Mouse (Mus musculus): ENCODE data around the gene Copg2. TPM values are rescaled to one million over a fixed set of nuclear protein-coding genes. Genes with fewer than 3 reads are reported as not detected.

Gene Copg2
- polyA plus RNA-seq, 1 experiment from 2014 or later = 5.8 TPM

DNA sequence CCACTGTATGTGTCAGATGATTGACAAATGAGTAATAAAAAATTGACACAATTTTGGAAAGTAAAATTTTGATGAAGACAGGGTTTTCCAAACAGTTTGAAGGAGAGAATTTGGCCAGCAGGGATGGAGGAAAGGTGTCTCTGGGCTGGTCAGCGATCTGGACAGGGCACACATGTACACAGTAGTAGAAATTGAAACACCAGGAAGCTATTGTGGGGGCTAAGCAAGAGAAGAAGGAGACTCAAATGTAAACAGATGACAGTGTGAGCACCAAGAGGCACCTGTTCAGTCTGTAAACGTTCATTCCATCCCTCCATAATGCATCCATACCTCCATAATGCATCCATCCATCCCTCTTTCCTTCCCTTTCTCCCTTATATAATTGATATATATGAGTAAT lies 145.4 kb downstream of the Copg2 start:
- H3K36me3 ChIP-seq (ENCODE audit: control insufficient read depth, insufficient read depth) = peaks cover 2% of the 10 kb centered on the region; the same call in 1 of the 2 replicates
- no peaks in the 10 kb centered on the region for H3K9me3 ChIP-seq (replicated peaks; ENCODE audit: control insufficient read depth, low read length)
- no peak overlapping the region for H3K4me3 ChIP-seq (ENCODE audit: low read depth, low read length)
- H3K4me1 ChIP-seq (ENCODE audit: control insufficient read depth, low read depth, low read length) = no peaks in the 10 kb centered on the region
- H3K27me3 ChIP-seq (ENCODE audit: control insufficient read depth, insufficient read depth, low read depth, low read length) = no peaks in the 10 kb centered on the region
- H3K27ac ChIP-seq (ENCODE audit: low read length) = no peak overlapping the region
- H3K4me2 ChIP-seq (ENCODE audit: low read depth, low read length) = no peak overlapping the region
- no peak for ATAC-seq (ENCODE audit: low read depth)
- H3K9ac ChIP-seq (ENCODE audit: low read depth, low read length) = no peak overlapping the region
- 56% methylated on average over 2 of the region's 2 CpGs for whole genome bisulfite sequencing (ENCODE audit: insufficient replicate concordance)

DNA sequence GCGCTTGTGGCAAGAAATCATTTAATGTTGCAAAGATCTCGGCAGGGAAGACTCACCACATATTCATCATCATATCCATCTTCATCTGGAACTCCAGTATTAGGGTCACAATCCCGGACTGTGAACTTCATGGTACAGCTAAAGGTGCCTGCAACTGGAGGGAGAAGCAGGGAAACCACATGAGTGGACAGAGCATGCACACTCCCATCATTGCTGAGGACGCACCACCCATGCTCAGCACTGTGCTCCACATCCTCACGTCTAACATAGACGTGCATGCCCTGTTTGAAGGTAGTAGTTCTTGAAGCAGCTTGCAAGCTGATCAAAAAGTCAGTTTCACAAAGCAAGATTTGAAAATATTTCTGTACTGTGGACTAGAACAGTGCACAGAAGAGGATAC lies 146.1 kb downstream of the Copg2 start:
- 73% methylated on average over 6 of the region's 6 CpGs for WGBS (ENCODE audit: insufficient replicate concordance)
- ATAC-seq (ENCODE audit: low read depth) = no peak
- H3K36me3 ChIP-seq (ENCODE audit: control insufficient read depth, insufficient read depth) = peaks cover 2% of the 10 kb centered on the region; the same call in 1 of the 2 replicates
- H3K9ac ChIP-seq (ENCODE audit: low read depth, low read length) = no peak overlapping the region
- no peaks in the 10 kb centered on the region for H3K27me3 ChIP-seq (ENCODE audit: control insufficient read depth, insufficient read depth, low read depth, low read length)
- H3K4me2 ChIP-seq (ENCODE audit: low read depth, low read length) = no peak overlapping the region
- H3K4me1 ChIP-seq (ENCODE audit: control insufficient read depth, low read depth, low read length) = no peaks in the 10 kb centered on the region
- H3K27ac ChIP-seq (ENCODE audit: low read length) = no peak overlapping the region
- H3K4me3 ChIP-seq (ENCODE audit: low read depth, low read length) = no peak overlapping the region
- no peaks in the 10 kb centered on the region for H3K9me3 ChIP-seq (replicated peaks; ENCODE audit: control insufficient read depth, low read length)

DNA sequence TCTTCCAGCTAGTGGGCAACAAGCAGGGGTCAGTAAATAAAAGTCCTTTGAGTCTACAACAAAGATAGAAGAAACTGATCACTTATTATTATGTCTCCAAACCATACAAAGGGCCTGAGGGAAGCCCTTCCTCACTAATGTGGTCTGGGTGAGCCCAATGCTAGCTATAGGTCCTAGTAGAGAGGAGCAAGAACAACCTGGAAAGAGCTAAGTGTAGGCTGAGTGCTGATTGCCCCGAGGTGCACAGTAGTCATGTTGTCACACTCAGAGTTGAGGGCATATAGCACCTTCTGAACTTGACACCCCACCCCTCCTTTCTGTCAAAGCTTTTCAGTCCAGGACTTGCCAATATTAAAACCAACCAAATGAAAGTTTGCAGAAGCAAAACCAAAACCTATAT lies 146.7 kb downstream of the Copg2 start:
- peaks cover 2% of the 10 kb centered on the region; the same call in 1 of the 2 replicates for H3K36me3 ChIP-seq (ENCODE audit: control insufficient read depth, insufficient read depth)
- ATAC-seq (ENCODE audit: low read depth) = no peak
- no peak overlapping the region for H3K9ac ChIP-seq (ENCODE audit: low read depth, low read length)
- WGBS (ENCODE audit: insufficient replicate concordance) = 55% methylated on average over 1 of the region's 1 CpGs
- no peaks in the 10 kb centered on the region for H3K9me3 ChIP-seq (replicated peaks; ENCODE audit: control insufficient read depth, low read length)
- H3K27me3 ChIP-seq (ENCODE audit: control insufficient read depth, insufficient read depth, low read depth, low read length) = no peaks in the 10 kb centered on the region
- no peaks in the 10 kb centered on the region for H3K4me1 ChIP-seq (ENCODE audit: control insufficient read depth, low read depth, low read length)
- H3K4me3 ChIP-seq (ENCODE audit: low read depth, low read length) = no peak overlapping the region
- H3K27ac ChIP-seq (ENCODE audit: low read length) = no peak overlapping the region
- H3K4me2 ChIP-seq (ENCODE audit: low read depth, low read length) = no peak overlapping the region

DNA sequence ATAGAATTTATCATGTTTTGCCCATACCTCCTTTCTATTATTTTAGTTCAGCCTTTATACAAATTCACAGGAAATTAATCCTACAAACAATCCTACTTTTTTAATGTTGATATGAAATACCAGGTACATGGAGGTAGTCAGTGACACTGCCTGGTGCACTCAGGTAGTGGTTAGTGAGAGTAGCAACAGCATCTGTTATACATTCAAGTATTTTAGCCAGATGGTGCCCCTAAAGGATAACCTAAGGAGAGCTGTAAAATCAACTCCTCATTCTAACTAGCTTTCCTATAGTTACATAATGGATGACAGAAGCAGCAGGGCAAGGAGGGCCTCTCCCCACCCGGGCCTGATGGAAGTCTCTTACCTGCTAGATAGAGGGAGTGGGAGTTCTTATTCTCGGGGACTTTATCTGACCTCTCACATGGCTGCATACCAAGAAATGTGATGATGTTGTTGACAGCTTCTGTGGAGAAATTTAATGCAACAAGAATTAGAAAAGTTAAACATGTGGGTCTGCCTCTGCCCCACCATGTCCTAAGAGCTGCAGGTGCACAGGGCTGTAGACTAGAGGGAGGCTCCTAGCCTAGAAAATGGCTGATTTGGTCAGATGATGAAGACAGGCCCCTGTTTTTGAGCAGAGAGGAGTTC lies 147.4 kb downstream of the Copg2 start:
- H3K4me2 ChIP-seq (ENCODE audit: low read depth, low read length) = no peak overlapping the region
- peaks cover 2% of the 10 kb centered on the region; the same call in 1 of the 2 replicates for H3K36me3 ChIP-seq (ENCODE audit: control insufficient read depth, insufficient read depth)
- H3K27ac ChIP-seq (ENCODE audit: low read length) = no peak overlapping the region
- WGBS (ENCODE audit: insufficient replicate concordance) = 38% methylated on average over 2 of the region's 2 CpGs
- H3K27me3 ChIP-seq (ENCODE audit: control insufficient read depth, insufficient read depth, low read depth, low read length) = no peaks in the 10 kb centered on the region
- ATAC-seq (ENCODE audit: low read depth) = no peak
- no peaks in the 10 kb centered on the region for H3K4me1 ChIP-seq (ENCODE audit: control insufficient read depth, low read depth, low read length)
- no peak overlapping the region for H3K4me3 ChIP-seq (ENCODE audit: low read depth, low read length)
- no peak overlapping the region for H3K9ac ChIP-seq (ENCODE audit: low read depth, low read length)
- H3K9me3 ChIP-seq (replicated peaks; ENCODE audit: control insufficient read depth, low read length) = no peaks in the 10 kb centered on the region

DNA sequence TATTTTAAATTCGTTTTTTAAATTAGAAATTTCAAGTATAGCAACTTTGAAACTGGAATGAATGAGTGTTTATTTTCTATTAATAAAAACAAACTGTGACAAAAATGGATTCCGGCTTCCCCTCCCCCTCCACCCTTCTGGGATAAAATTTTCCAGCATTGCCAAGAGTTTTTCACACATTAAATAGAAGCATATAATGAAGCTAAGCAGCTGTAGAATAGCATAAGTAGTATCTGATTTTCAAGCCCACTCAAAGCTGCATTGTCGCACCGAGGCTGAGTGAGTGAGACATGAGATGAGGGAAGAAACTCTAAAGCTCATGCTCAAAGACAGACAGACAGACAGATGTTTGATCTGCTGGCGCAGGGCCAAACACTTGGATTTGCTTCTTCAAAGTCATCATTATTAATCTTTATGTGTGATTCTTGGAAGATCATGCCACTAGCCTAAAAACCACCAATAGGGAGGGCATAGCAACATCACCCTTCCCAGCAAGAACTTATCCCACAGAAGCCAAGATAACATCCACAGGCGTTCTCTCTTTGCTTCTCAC lies 148.2 kb downstream of the Copg2 start:
- H3K4me1 ChIP-seq (ENCODE audit: control insufficient read depth, low read depth, low read length) = no peaks in the 10 kb centered on the region
- no peak overlapping the region for H3K4me3 ChIP-seq (ENCODE audit: low read depth, low read length)
- H3K27me3 ChIP-seq (ENCODE audit: control insufficient read depth, insufficient read depth, low read depth, low read length) = no peaks in the 10 kb centered on the region
- no peak for ATAC-seq (ENCODE audit: low read depth)
- peaks cover 2% of the 10 kb centered on the region; the same call in 1 of the 2 replicates for H3K36me3 ChIP-seq (ENCODE audit: control insufficient read depth, insufficient read depth)
- WGBS (ENCODE audit: insufficient replicate concordance) = 72% methylated on average over 6 of the region's 6 CpGs
- no peak overlapping the region for H3K4me2 ChIP-seq (ENCODE audit: low read depth, low read length)
- H3K9me3 ChIP-seq (replicated peaks; ENCODE audit: control insufficient read depth, low read length) = no peaks in the 10 kb centered on the region
- H3K27ac ChIP-seq (ENCODE audit: low read length) = no peak overlapping the region
- H3K9ac ChIP-seq (ENCODE audit: low read depth, low read length) = no peak overlapping the region

DNA sequence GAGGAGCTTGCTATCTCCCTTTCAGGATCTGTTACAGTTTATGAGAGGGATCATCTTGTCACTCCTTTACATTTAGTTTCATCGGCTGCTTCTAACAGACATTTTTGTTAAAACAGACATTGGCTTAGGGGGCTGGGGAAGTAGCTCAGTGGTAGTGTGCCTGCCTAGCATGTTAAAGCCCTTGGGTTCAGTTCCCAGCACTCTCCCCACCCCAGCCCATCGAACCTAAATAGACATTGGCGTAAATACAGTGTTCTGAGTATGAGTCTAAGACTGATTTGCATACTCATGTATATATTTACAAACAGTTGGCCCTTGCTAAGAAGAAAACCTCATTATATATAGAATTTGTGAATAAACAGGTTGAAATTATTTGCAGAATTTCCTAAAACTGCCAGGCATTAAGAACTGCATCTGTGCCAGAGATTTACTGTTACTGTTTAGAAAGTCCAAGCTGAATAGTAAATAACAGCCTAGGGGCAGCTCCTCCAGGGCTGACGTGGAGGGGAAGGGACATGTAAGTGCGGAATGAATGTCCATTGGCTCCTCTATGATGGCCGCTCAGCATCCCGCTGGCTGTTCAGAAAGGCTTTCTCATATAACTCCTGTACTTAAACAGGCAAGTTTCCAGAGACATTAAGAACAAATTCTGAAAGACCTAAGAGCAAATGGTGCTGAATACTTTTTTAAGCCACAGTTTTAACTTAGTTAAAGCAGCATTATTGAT lies 148.8 kb downstream of the Copg2 start:
- Histone ChIP-seq H3K27ac (ENCODE audit: low read length) (no peak overlapping the region), H3K9ac (ENCODE audit: low read depth, low read length) (no peak overlapping the region), H3K36me3 (ENCODE audit: control insufficient read depth, insufficient read depth) (peaks cover 2% of the 10 kb centered on the region; the same call in 1 of the 2 replicates), H3K4me3 (ENCODE audit: low read depth, low read length) (no peak overlapping the region), H3K4me2 (ENCODE audit: low read depth, low read length) (no peak overlapping the region), H3K9me3 (replicated peaks; ENCODE audit: control insufficient read depth, low read length) (no peaks in the 10 kb centered on the region), H3K4me1 (ENCODE audit: control insufficient read depth, low read depth, low read length) (no peaks in the 10 kb centered on the region), H3K27me3 (ENCODE audit: control insufficient read depth, insufficient read depth, low read depth, low read length) (no peaks in the 10 kb centered on the region)
- WGBS (ENCODE audit: insufficient replicate concordance) = 77% methylated on average over 7 of the region's 7 CpGs
- no peak for ATAC-seq (ENCODE audit: low read depth)

DNA sequence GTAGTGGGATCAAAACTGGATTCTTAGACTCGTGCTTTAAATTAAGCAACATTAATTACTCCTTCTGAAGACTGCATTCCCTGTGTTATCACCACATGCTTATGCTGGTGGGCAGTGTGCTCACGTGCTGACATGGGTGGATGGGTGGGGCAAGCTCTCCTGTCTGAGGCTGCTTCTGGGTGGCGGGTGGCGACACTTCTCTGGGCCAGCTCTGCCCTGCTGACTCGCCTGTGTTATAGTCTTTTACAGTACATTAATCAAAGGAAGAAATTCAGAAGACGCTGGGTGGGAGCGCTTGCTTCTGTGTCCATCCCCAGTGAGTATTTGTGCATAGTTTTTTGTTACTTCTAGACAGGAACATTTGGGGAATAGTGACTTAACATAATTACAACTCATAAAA lies 151.0 kb downstream of the Copg2 start:
- no peak for ATAC-seq (ENCODE audit: low read depth)
- H3K4me2 ChIP-seq (ENCODE audit: low read depth, low read length) = no peak overlapping the region
- 53% methylated on average over 7 of the region's 7 CpGs for WGBS (ENCODE audit: insufficient replicate concordance)
- H3K4me3 ChIP-seq (ENCODE audit: low read depth, low read length) = no peak overlapping the region
- H3K36me3 ChIP-seq (ENCODE audit: control insufficient read depth, insufficient read depth) = peaks cover 2% of the 10 kb centered on the region; the same call in 1 of the 2 replicates
- no peaks in the 10 kb centered on the region for H3K9me3 ChIP-seq (replicated peaks; ENCODE audit: control insufficient read depth, low read length)
- no peaks in the 10 kb centered on the region for H3K4me1 ChIP-seq (ENCODE audit: control insufficient read depth, low read depth, low read length)
- H3K27me3 ChIP-seq (ENCODE audit: control insufficient read depth, insufficient read depth, low read depth, low read length) = no peaks in the 10 kb centered on the region
- H3K9ac ChIP-seq (ENCODE audit: low read depth, low read length) = no peak overlapping the region
- no peak overlapping the region for H3K27ac ChIP-seq (ENCODE audit: low read length)

DNA sequence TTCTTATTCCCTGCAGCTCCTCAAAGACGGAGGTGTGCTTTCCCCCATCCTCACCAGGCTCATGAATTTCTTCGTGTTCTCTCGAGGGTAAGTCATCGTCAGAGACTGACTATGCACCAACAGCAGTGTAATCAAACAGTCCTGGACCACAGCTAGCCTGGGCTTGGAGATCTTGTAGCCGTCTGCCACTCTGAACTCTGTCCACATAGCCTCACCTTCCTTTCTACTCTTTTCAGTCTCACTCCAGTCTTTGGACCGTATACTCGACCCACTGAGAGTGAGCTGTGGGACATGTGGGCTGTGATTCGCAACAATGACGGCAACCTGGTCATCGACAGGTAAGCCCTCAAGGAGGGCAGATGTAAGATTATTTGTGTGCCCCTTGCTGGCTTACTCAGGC lies 151.7 kb downstream of the Copg2 start:
- no peak overlapping the region for H3K9ac ChIP-seq (ENCODE audit: low read depth, low read length)
- H3K36me3 ChIP-seq (ENCODE audit: control insufficient read depth, insufficient read depth) = peaks cover 2% of the 10 kb centered on the region; the same call in 1 of the 2 replicates
- 77% methylated on average over 10 of the region's 10 CpGs for WGBS (ENCODE audit: insufficient replicate concordance)
- no peak overlapping the region for H3K27ac ChIP-seq (ENCODE audit: low read length)
- no peak for ATAC-seq (ENCODE audit: low read depth)
- no peaks in the 10 kb centered on the region for H3K4me1 ChIP-seq (ENCODE audit: control insufficient read depth, low read depth, low read length)
- no peak overlapping the region for H3K4me3 ChIP-seq (ENCODE audit: low read depth, low read length)
- H3K27me3 ChIP-seq (ENCODE audit: control insufficient read depth, insufficient read depth, low read depth, low read length) = peaks cover under 1% of the 10 kb centered on the region; the same call in 1 of the 2 replicates
- no peaks in the 10 kb centered on the region for H3K9me3 ChIP-seq (replicated peaks; ENCODE audit: control insufficient read depth, low read length)
- no peak overlapping the region for H3K4me2 ChIP-seq (ENCODE audit: low read depth, low read length)

DNA sequence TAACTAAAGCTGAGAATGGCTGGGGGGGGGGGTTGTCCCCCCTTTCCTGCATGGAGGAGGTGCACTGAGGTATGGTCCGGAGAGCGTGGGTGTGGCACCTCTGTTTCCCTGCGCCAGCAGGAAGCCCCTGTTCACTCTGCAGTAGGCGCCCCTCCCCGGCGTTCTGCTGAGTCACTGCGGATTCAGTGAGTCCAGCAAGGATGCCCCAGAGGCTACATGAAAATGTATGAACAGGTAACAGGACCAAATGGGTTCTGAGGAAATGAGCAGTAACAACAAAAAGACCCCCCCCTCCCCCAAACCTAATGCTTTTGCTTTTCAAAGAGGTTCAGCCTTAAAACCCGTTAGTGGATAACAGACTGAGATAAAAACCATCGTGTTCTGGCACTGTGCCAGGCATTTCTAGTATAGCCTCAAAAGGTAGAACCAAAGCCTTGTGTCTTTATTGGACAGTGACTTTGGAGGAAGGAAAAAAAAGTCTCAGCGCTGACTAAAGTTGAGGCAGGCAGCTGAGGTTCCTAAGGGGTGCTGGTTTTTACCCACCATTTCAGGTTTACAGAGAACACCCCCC lies 157.3 kb downstream of the Copg2 start:
- Histone ChIP-seq H3K9me3 (replicated peaks; ENCODE audit: control insufficient read depth, low read length) (peaks cover 13% of the 10 kb centered on the region), H3K4me3 (ENCODE audit: low read depth, low read length) (peak overlapping the region; percentile 10), H3K4me1 (ENCODE audit: control insufficient read depth, low read depth, low read length) (no peaks in the 10 kb centered on the region), H3K4me2 (ENCODE audit: low read depth, low read length) (no peak overlapping the region), H3K9ac (ENCODE audit: low read depth, low read length) (no peak overlapping the region), H3K27me3 (ENCODE audit: control insufficient read depth, insufficient read depth, low read depth, low read length) (peaks cover 44% of the 10 kb centered on the region), H3K27ac (ENCODE audit: low read length) (no peak overlapping the region), H3K36me3 (ENCODE audit: control insufficient read depth, insufficient read depth) (no peaks in the 10 kb centered on the region)
- ATAC-seq (ENCODE audit: low read depth) = no peak
- 42% methylated on average over 10 of the region's 10 CpGs for WGBS (ENCODE audit: insufficient replicate concordance)

All from liver, embryonic 16.5 days (tissue).